9 mouse cellular contexts compared by ENCODE assay signal in the genomic region with DNA sequence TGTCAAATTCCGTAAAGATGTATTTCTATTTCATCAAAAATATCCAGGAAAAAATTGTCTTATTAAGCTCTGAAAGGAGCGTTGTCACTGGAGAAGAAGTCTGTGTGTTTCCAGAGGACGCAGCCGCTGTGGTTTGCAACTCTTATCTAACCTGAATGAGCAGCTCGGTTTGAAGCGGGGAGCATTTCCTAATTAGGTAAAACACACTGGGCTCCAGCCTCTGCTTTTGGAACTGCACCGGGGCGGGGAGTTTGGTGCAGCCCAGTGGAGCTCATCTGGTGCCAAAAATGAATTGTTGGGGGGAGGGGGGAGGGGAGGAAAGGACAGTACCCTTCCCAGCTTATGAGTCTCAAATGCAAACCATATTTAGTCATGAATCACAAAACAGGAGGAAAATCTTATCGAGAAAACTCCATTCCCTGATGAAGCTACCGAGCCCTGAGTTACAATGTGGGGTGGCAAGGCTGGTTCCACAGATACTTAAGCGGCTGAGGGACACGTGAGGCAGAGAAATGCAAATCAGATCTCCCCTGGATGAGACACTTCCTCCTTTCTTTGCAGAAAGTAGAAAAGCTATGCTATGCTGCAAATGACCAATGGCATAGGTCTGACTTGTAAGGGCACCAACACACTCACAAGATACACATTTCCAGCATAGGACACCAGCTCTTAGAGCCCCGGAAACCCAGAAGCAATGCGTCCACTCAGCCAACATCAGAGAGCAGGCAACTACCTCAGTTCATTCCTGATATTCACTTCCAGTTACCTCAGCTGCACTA. TPM values are rescaled to one million over a fixed set of nuclear protein-coding genes. Genes with fewer than 3 reads are reported as not detected.
DNase-seq lines count a peak whose midpoint lies in the region; ATAC-seq lines count a peak whose summit lies in the region.
"Had no signal": no experiment of that assay in that cellular context is flagged by ENCODE, and none has a peak within 500 bp of the region (broad histone marks: within the 10 kb centered on the region; RNA-seq: fewer than 3 reads in every experiment).

No protein-coding gene starts in this region.

- DNase-seq in forebrain, embryonic 10.5 days (ENCODE audit: extremely low spot score, low spot score): no peak
- peak; percentile 12 for DNase-seq in MEL-GATA-1-ER (ENCODE audit: extremely low read depth, low read depth)
- peak; percentile 64 for DNase-seq in heart, postnatal 4 days
- DNase-seq in lung, postnatal 10 days: peak; percentile 52
- DNase-seq in thymus, postnatal 4 days: peak; percentile 44
- no peak for DNase-seq in layer of hippocampus, adult 9-11 months

- 36% methylated on average over 14 of the region's 14 CpGs for WGBS in forebrain, embryonic 16.5 days
- WGBS in forebrain, embryonic 10.5 days: 56% methylated on average over 14 of the region's 14 CpGs
- WGBS in forebrain, embryonic 12.5 days: 46% methylated on average over 14 of the region's 14 CpGs

- H3K4me2 ChIP-seq in forebrain, embryonic 16.5 days (ENCODE audit: low read length): peak overlapping the region; percentile 9; the same call in 1 of the 2 replicates
- H3K4me2 ChIP-seq in forebrain, embryonic 12.5 days: no peak overlapping the region
- H3K4me2 ChIP-seq: hindbrain, embryonic 15.5 days had no signal

- H3K27ac ChIP-seq in forebrain, embryonic 16.5 days (ENCODE audit: low read length): no peak overlapping the region
- no peak overlapping the region for H3K27ac ChIP-seq in forebrain, embryonic 10.5 days
- H3K27ac ChIP-seq in forebrain, embryonic 12.5 days: no peak overlapping the region
- H3K27ac ChIP-seq: hindbrain, embryonic 15.5 days had no signal

- ATAC-seq in forebrain, embryonic 16.5 days: no peak
- ATAC-seq in forebrain, embryonic 12.5 days (ENCODE audit: low FRiP score): no peak

- H3K27me3 ChIP-seq in forebrain, embryonic 16.5 days (replicated peaks; ENCODE audit: control insufficient read depth, insufficient read depth, low read length): no peaks in the 10 kb centered on the region
- H3K27me3 ChIP-seq in forebrain, embryonic 10.5 days (ENCODE audit: poor library complexity, severe bottlenecking): no peaks in the 10 kb centered on the region
- H3K27me3 ChIP-seq in forebrain, embryonic 12.5 days: no peaks in the 10 kb centered on the region
- H3K27me3 ChIP-seq: hindbrain, embryonic 15.5 days had no signal

- H3K9ac ChIP-seq in forebrain, embryonic 16.5 days (replicated peaks; ENCODE audit: low read depth, low read length): no peak overlapping the region
- H3K9ac ChIP-seq in forebrain, embryonic 12.5 days: no peak overlapping the region
- H3K9ac ChIP-seq: hindbrain, embryonic 15.5 days had no signal

- no peaks in the 10 kb centered on the region for H3K9me3 ChIP-seq in forebrain, embryonic 16.5 days (ENCODE audit: control insufficient read depth, low read length)
- H3K9me3 ChIP-seq in forebrain, embryonic 10.5 days: no peaks in the 10 kb centered on the region
- H3K9me3 ChIP-seq in forebrain, embryonic 12.5 days: no peaks in the 10 kb centered on the region
- H3K9me3 ChIP-seq: hindbrain, embryonic 15.5 days had no signal

- H3K36me3 ChIP-seq in forebrain, embryonic 16.5 days (ENCODE audit: control insufficient read depth, insufficient read depth): no peaks in the 10 kb centered on the region
- H3K36me3 ChIP-seq in forebrain, embryonic 10.5 days (replicated peaks): no peaks in the 10 kb centered on the region
- no peaks in the 10 kb centered on the region for H3K36me3 ChIP-seq in forebrain, embryonic 12.5 days (replicated peaks)
- H3K36me3 ChIP-seq: hindbrain, embryonic 15.5 days had no signal

- no peaks in the 10 kb centered on the region for H3K4me1 ChIP-seq in forebrain, embryonic 16.5 days (replicated peaks; ENCODE audit: control insufficient read depth, insufficient read depth, low read length)
- H3K4me1 ChIP-seq in forebrain, embryonic 10.5 days: 0 out of 2 replicates have a peak, but pooled peaks cover 4% of the 10 kb centered on the region
- no peaks in the 10 kb centered on the region; the same call in 1 of the 2 replicates for H3K4me1 ChIP-seq in forebrain, embryonic 12.5 days
- H3K4me1 ChIP-seq: hindbrain, embryonic 15.5 days had no signal

- H3K4me3 ChIP-seq in forebrain, embryonic 16.5 days (replicated peaks; ENCODE audit: low read length): no peak overlapping the region
- no peak overlapping the region for H3K4me3 ChIP-seq in forebrain, embryonic 10.5 days
- H3K4me3 ChIP-seq in forebrain, embryonic 12.5 days (replicated peaks): no peak overlapping the region
- H3K4me3 ChIP-seq: hindbrain, embryonic 15.5 days had no signal

RNA-seq across cellular contexts. Expression of a gene that starts 1.1 kb away (rescaled TPM):
- polyA plus RNA-seq in forebrain, embryonic 16.5 days (2015; fragmentation: Nextera tagmentation; extraction: Ambion mirVana): 9.1 and 13.3 TPM in 2 replicates
- 6.5 and 8.1 TPM in 2 replicates for polyA plus RNA-seq in forebrain, embryonic 10.5 days (2016; fragmentation: Nextera tagmentation; extraction: Ambion mirVana)
- total RNA-seq in heart, postnatal 4 days (2021): 1,000 to 10,000 TPM; 1,243 to 1,503 TPM
- polyA plus RNA-seq in forebrain, embryonic 12.5 days (2016; fragmentation: Nextera tagmentation; extraction: Ambion mirVana): 22.7 and 43.7 TPM in 2 replicates

RNA-seq across cellular contexts. Expression of a gene that starts 36.2 kb away (rescaled TPM):
- 0.63 and 1.5 TPM in 2 replicates for polyA plus RNA-seq in forebrain, embryonic 16.5 days (2015; fragmentation: Nextera tagmentation; extraction: Ambion mirVana)
- 0.21 TPM in 1 of 2 replicates, not detected in the other for polyA plus RNA-seq in forebrain, embryonic 10.5 days (2016; fragmentation: Nextera tagmentation; extraction: Ambion mirVana)
- 1 to 10 TPM; 4.3 to 4.6 TPM for total RNA-seq in heart, postnatal 4 days (2021)
- polyA plus RNA-seq in forebrain, embryonic 12.5 days (2016; fragmentation: Nextera tagmentation; extraction: Ambion mirVana): 0.32 and 0.55 TPM in 2 replicates

Comparison
In these comparisons a context has a peak if more than half of its experiments do, and no peak if none do; other contexts are left out.
1. DNase-seq: peak in MEL-GATA-1-ER (single experiment), heart, postnatal 4 days (single experiment), lung, postnatal 10 days (single experiment) and thymus, postnatal 4 days (single experiment); none in forebrain, embryonic 10.5 days (single experiment) and layer of hippocampus, adult 9-11 months (single experiment).